Mouse (Mus musculus) liver, adult (tissue): Measurements from ENCODE around the gene Nr3c2.

Experiments
- GATA4 ChIP-seq: IDR thresholded peaks from 2 replicates; pipeline ENCODE4 v1.6.1; 2014; ENCODE audit warnings: mild to moderate bottlenecking, low read length; ENCODE audit not compliant: insufficient replicate concordance

Gene Nr3c2

GRCm38 (mm10) chr8:77169757-77170438, 270.7 kb downstream of the Nr3c2 start:
- TF ChIP-seq GATA4: no peak

GRCm38 (mm10) chr8:77170439-77170759, 271.2 kb downstream of the Nr3c2 start:
- TF ChIP-seq GATA4: no peak

GRCm38 (mm10) chr8:77173075-77173657, 273.9 kb downstream of the Nr3c2 start:
- TF ChIP-seq GATA4: no peak

- TF ChIP-seq GATA4: no peak
These were observed 274.5 kb downstream of the Nr3c2 start for GRCm38 (mm10) chr8:77173736-77174135.

- TF ChIP-seq GATA4: no peak
These were observed 276.2 kb downstream of the Nr3c2 start for GRCm38 (mm10) chr8:77175471-77175870.

GRCm38 (mm10) chr8:77176343-77176742, 277.1 kb downstream of the Nr3c2 start:
- TF ChIP-seq GATA4: no peak

GRCm38 (mm10) chr8:77185816-77186215, 286.6 kb downstream of the Nr3c2 start:
- no peak for TF ChIP-seq GATA4

GRCm38 (mm10) chr8:77186914-77187536, 287.8 kb downstream of the Nr3c2 start:
- no peak for TF ChIP-seq GATA4

GRCm38 (mm10) chr8:77187748-77188147, 288.5 kb downstream of the Nr3c2 start:
- no peak for TF ChIP-seq GATA4

GRCm38 (mm10) chr8:77188298-77188697, 289.1 kb downstream of the Nr3c2 start:
- no peak for TF ChIP-seq GATA4

- no peak for TF ChIP-seq GATA4
These were observed 290.1 kb downstream of the Nr3c2 start for GRCm38 (mm10) chr8:77189318-77189717.

GRCm38 (mm10) chr8:77190393-77190792, 291.2 kb downstream of the Nr3c2 start:
- TF ChIP-seq GATA4: no peak

GRCm38 (mm10) chr8:77209297-77209696, 310.1 kb downstream of the Nr3c2 start:
- TF ChIP-seq GATA4: no peak

GRCm38 (mm10) chr8:77213893-77214464, 314.7 kb downstream of the Nr3c2 start:
- TF ChIP-seq GATA4: no peak

GRCm38 (mm10) chr8:77214665-77215064, 315.4 kb downstream of the Nr3c2 start:
- no peak for TF ChIP-seq GATA4

GRCm38 (mm10) chr8:77215191-77215590, 315.9 kb downstream of the Nr3c2 start:
- no peak for TF ChIP-seq GATA4
